Mouse (Mus musculus): ENCODE measurements around the gene Rer1. TPM values are rescaled to one million over a fixed set of nuclear protein-coding genes. Genes with fewer than 3 reads are reported as not detected.
A peak's percentile ranks its signal among the peaks of the same experiment; 100 is the strongest.

The Rer1 gene
- polyA plus RNA-seq, 1 experiment: 86.9 TPM

GRCm38 (mm10) chr4:155118278-155118677 lies 32.1 kb upstream of the Rer1 start:
- TF ChIP-seq POLR2A (IDR thresholded peaks at IDR 0.05; ENCODE audit: extremely low read depth, insufficient read depth, low read length) (no peak), CTCF (IDR thresholded peaks at IDR 0.05; ENCODE audit: extremely low read depth, insufficient read depth, low read length) (no peak)
- no peak overlapping the region for H3K4me3 ChIP-seq (ENCODE audit: insufficient read depth, low read length)
- H3K27ac ChIP-seq (ENCODE audit: insufficient read depth, low read length): no peak overlapping the region
- H3K4me1 ChIP-seq (ENCODE audit: control insufficient read depth, insufficient read depth, low read length): peaks cover 5% of the 10 kb centered on the region

GRCm38 (mm10) chr4:155117396-155117978 lies 31.3 kb upstream of the Rer1 start:
- no peak overlapping the region for H3K4me3 ChIP-seq (ENCODE audit: insufficient read depth, low read length)
- TF ChIP-seq POLR2A (IDR thresholded peaks at IDR 0.05; ENCODE audit: extremely low read depth, insufficient read depth, low read length) (no peak), CTCF (IDR thresholded peaks at IDR 0.05; ENCODE audit: extremely low read depth, insufficient read depth, low read length) (no peak)
- H3K27ac ChIP-seq (ENCODE audit: insufficient read depth, low read length): no peak overlapping the region
- peaks cover 4% of the 10 kb centered on the region for H3K4me1 ChIP-seq (ENCODE audit: control insufficient read depth, insufficient read depth, low read length)

- H3K4me3 ChIP-seq (ENCODE audit: insufficient read depth, low read length): no peak overlapping the region
- TF ChIP-seq CTCF (IDR thresholded peaks at IDR 0.05; ENCODE audit: extremely low read depth, insufficient read depth, low read length) (no peak), POLR2A (IDR thresholded peaks at IDR 0.05; ENCODE audit: extremely low read depth, insufficient read depth, low read length) (no peak)
- no peaks in the 10 kb centered on the region for H3K4me1 ChIP-seq (ENCODE audit: control insufficient read depth, insufficient read depth, low read length)
- no peak overlapping the region for H3K27ac ChIP-seq (ENCODE audit: insufficient read depth, low read length)
These were observed 30.4 kb upstream of the Rer1 start for GRCm38 (mm10) chr4:155116607-155117006.

GRCm38 (mm10) chr4:155113766-155114410 lies 27.7 kb upstream of the Rer1 start:
- TF ChIP-seq CTCF (IDR thresholded peaks at IDR 0.05; ENCODE audit: extremely low read depth, insufficient read depth, low read length): no peak
- TF ChIP-seq POLR2A (IDR thresholded peaks at IDR 0.05; ENCODE audit: extremely low read depth, insufficient read depth, low read length): no peak
- Histone ChIP-seq H3K4me3 (ENCODE audit: insufficient read depth, low read length) (no peak overlapping the region), H3K27ac (ENCODE audit: insufficient read depth, low read length) (no peak overlapping the region), H3K4me1 (ENCODE audit: control insufficient read depth, insufficient read depth, low read length) (no peaks in the 10 kb centered on the region)

GRCm38 (mm10) chr4:155109471-155109870 lies 23.3 kb upstream of the Rer1 start:
- TF ChIP-seq CTCF (IDR thresholded peaks at IDR 0.05; ENCODE audit: extremely low read depth, insufficient read depth, low read length) (no peak), POLR2A (IDR thresholded peaks at IDR 0.05; ENCODE audit: extremely low read depth, insufficient read depth, low read length) (no peak)
- Histone ChIP-seq H3K4me1 (ENCODE audit: control insufficient read depth, insufficient read depth, low read length) (no peaks in the 10 kb centered on the region), H3K27ac (ENCODE audit: insufficient read depth, low read length) (no peak overlapping the region), H3K4me3 (ENCODE audit: insufficient read depth, low read length) (no peak overlapping the region)

- no peaks in the 10 kb centered on the region for H3K4me1 ChIP-seq (ENCODE audit: control insufficient read depth, insufficient read depth, low read length)
- H3K4me3 ChIP-seq (ENCODE audit: insufficient read depth, low read length): no peak overlapping the region
- TF ChIP-seq CTCF (IDR thresholded peaks at IDR 0.05; ENCODE audit: extremely low read depth, insufficient read depth, low read length): no peak
- no peak for TF ChIP-seq POLR2A (IDR thresholded peaks at IDR 0.05; ENCODE audit: extremely low read depth, insufficient read depth, low read length)
- H3K27ac ChIP-seq (ENCODE audit: insufficient read depth, low read length): no peak overlapping the region
These were observed 21.7 kb upstream of the Rer1 start for GRCm38 (mm10) chr4:155107886-155108285.

- Histone ChIP-seq H3K4me1 (ENCODE audit: control insufficient read depth, insufficient read depth, low read length) (no peaks in the 10 kb centered on the region), H3K27ac (ENCODE audit: insufficient read depth, low read length) (no peak overlapping the region), H3K4me3 (ENCODE audit: insufficient read depth, low read length) (no peak overlapping the region)
- TF ChIP-seq POLR2A (IDR thresholded peaks at IDR 0.05; ENCODE audit: extremely low read depth, insufficient read depth, low read length) (no peak), CTCF (IDR thresholded peaks at IDR 0.05; ENCODE audit: extremely low read depth, insufficient read depth, low read length) (no peak)
These were observed 12.4 kb upstream of the Rer1 start for GRCm38 (mm10) chr4:155098572-155098971.

GRCm38 (mm10) chr4:155097452-155097851 lies 11.3 kb upstream of the Rer1 start:
- TF ChIP-seq POLR2A (IDR thresholded peaks at IDR 0.05; ENCODE audit: extremely low read depth, insufficient read depth, low read length) (no peak), CTCF (IDR thresholded peaks at IDR 0.05; ENCODE audit: extremely low read depth, insufficient read depth, low read length) (no peak)
- Histone ChIP-seq H3K4me3 (ENCODE audit: insufficient read depth, low read length) (no peak overlapping the region), H3K27ac (ENCODE audit: insufficient read depth, low read length) (no peak overlapping the region), H3K4me1 (ENCODE audit: control insufficient read depth, insufficient read depth, low read length) (no peaks in the 10 kb centered on the region)

- Histone ChIP-seq H3K4me1 (ENCODE audit: control insufficient read depth, insufficient read depth, low read length) (no peaks in the 10 kb centered on the region), H3K27ac (ENCODE audit: insufficient read depth, low read length) (no peak overlapping the region), H3K4me3 (ENCODE audit: insufficient read depth, low read length) (no peak overlapping the region)
- TF ChIP-seq POLR2A (IDR thresholded peaks at IDR 0.05; ENCODE audit: extremely low read depth, insufficient read depth, low read length): no peak
- no peak for TF ChIP-seq CTCF (IDR thresholded peaks at IDR 0.05; ENCODE audit: extremely low read depth, insufficient read depth, low read length)
These were observed 9.8 kb upstream of the Rer1 start for GRCm38 (mm10) chr4:155095967-155096366.

GRCm38 (mm10) chr4:155095238-155095900 lies 9.2 kb upstream of the Rer1 start:
- Histone ChIP-seq H3K4me3 (ENCODE audit: insufficient read depth, low read length) (no peak overlapping the region), H3K4me1 (ENCODE audit: control insufficient read depth, insufficient read depth, low read length) (no peaks in the 10 kb centered on the region), H3K27ac (ENCODE audit: insufficient read depth, low read length) (no peak overlapping the region)
- TF ChIP-seq CTCF (IDR thresholded peaks at IDR 0.05; ENCODE audit: extremely low read depth, insufficient read depth, low read length): peak; percentile 99
- 0 out of 2 replicates have a peak, but pooled peaks have one; percentile 14 for TF ChIP-seq POLR2A (IDR thresholded peaks at IDR 0.05; ENCODE audit: extremely low read depth, insufficient read depth, low read length)
